Mouse (Mus musculus): ENCODE measurements around the gene Yif1a. TPM values are rescaled to one million over a fixed set of nuclear protein-coding genes. Genes with fewer than 3 reads are reported as not detected.
"Not testable (repeated sequence)": the region's sequence is repeated elsewhere in the genome, so short reads cannot be mapped to it uniquely, and the experiment has no call there.

The Yif1a gene
- polyA plus RNA-seq, 1 experiment: 82.3 TPM

DNA sequence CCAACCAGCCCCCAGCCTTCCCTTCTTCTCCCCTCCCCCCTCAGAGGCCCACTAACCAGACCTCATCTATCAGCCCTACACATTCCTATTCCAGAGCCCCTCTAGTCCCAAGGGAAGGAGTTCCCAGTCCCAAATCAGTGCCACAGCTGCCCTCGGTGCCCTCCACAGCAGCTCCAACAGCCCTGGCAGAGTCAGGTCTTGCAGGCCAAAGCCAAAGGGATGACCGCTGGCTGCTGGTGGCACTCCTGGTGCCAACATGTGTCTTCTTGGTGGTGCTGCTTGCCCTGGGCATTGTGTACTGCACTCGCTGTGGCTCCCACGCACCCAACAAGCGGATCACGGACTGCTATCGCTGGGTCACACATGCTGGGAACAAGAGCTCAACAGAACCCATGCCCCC lies 18.4 kb upstream of the Yif1a start:
- Histone ChIP-seq H3K4me1 (ENCODE audit: control insufficient read depth, insufficient read depth, insufficient read length, low read length) (peaks cover 8% of the 10 kb centered on the region), H3K27ac (replicated peaks; ENCODE audit: low read depth, low read length) (no peak overlapping the region), H3K4me3 (ENCODE audit: insufficient read depth, low read depth, low read length) (peak overlapping the region; percentile 57; the same call in 1 of the 2 replicates)

DNA sequence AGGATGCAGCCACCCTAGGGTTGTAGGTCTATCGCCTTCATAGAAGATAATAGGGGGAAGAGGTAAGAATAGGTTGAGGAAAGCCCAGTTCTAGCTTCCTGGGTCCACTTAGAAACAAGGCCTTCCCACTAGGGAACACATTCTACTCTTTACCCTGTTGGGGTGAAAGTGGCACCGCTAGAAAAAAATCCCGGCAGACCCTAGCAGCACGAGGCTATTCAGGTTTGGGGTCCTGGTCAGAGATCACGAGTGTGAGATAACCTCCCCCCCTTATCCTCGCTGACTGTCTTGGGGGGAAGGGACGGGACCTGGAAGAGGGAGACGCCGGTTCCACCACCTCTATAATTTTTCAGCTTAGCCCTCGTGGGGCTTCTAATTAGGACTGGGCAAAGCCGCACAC lies 17.3 kb upstream of the Yif1a start:
- peaks cover 8% of the 10 kb centered on the region for H3K4me1 ChIP-seq (ENCODE audit: control insufficient read depth, insufficient read depth, insufficient read length, low read length)
- peak overlapping the region; percentile 57; the same call in 1 of the 2 replicates for H3K4me3 ChIP-seq (ENCODE audit: insufficient read depth, low read depth, low read length)

DNA sequence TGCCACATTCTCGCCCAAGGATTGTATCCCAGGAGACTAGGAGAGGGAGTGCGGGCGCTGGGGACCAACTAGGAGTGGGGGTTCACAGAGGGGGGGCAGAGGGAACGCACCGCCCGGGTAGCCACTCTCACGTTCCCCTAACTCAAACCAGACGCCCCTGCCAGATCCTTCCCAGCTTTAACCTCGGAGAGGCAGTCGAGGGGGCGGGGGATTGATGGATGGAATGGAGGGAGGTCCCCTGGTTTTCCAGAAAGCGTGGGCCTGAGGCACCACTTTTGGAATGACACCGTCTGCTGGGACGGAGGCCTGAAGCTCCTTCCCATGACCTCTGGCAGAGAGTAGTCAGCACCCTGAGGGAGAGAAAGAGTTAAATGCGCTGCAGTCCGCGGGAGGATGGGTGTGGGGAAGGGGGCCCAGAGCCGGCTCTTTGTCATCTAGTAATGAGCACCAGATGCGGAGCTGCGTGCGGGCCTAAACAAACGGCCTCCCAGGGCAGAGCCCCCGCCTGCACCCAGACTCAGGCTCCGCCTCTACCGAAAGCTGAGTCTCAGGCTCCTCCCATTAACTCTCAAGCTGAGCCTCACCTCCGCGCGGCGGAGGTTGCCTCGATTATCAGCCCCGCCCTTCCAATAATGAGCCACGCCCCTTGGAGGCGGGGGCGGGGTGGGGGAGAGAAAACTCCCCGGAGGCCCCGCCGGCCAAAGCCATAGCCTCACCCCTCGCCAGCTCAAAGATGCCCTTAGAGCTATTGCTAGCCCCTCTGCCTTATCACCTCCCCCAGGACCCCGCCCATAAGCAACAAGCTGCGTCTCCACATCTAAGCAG lies 16.6 kb upstream of the Yif1a start:
- Histone ChIP-seq H3K27ac (replicated peaks; ENCODE audit: low read depth, low read length) (no peak overlapping the region; the same call in 1 of the 2 replicates), H3K4me1 (ENCODE audit: control insufficient read depth, insufficient read depth, insufficient read length, low read length) (peaks cover 8% of the 10 kb centered on the region), H3K4me3 (ENCODE audit: insufficient read depth, low read depth, low read length) (peak overlapping the region; percentile 57)

More for the DNA sequence above, 17.3 kb upstream of the Yif1a start:
- H3K27ac ChIP-seq (replicated peaks; ENCODE audit: low read depth, low read length): no peak overlapping the region

DNA sequence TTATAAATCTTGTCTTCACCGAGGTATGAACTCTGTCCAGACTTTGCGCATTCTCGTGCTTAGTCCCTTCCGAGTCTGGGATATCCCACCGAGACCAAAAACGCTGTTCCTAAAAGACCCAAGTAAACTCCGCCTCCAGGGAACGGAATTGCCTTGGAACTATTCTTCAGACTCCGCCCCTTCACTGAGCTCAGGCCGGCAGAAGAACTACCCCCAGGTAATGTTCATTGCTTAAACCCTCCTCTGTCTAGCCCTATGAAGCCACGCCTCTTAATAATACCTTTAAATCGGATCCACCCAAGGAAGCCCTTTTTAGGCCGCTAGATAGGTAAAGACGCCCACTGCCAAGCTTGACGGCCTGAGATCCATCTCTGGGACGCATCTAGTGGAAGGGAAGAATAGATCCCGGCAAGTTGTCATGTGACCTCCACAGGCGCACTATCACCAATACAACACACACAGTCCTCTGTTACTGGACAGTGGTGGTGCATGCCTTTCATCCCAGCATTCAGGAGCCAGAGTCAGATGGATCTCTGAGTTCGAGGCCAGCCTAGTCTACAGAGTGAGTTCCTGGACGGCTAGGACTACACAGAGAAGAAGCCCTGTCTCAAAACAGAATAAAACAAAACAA lies 15.8 kb upstream of the Yif1a start:
- no peak overlapping the region; the same call in 1 of the 2 replicates for H3K27ac ChIP-seq (replicated peaks; ENCODE audit: low read depth, low read length)
- H3K4me3 ChIP-seq (ENCODE audit: insufficient read depth, low read depth, low read length): peak overlapping the region; percentile 57

DNA sequence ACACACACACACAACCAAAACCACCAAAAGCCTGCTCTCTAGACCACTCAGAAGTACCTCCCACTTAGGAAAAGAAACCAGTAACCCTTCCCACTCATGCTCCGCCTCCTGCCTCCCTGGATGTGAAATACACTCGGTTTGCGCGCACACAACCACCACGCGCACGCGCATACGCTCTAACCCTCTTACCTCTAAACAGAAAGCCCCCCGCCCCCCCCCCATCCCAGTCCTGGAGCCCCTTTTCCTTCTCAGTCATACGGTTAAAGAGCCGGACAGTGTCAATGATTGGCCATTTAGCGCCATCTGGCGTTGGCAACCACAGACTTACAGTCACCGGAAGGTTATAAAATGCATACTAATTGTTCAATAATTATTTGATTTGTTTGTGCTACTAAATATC lies 15.3 kb upstream of the Yif1a start:
- H3K4me1 ChIP-seq (ENCODE audit: control insufficient read depth, insufficient read depth, insufficient read length, low read length): peaks cover 2% of the 10 kb centered on the region; the same call in 1 of the 2 replicates
- peak overlapping the region; percentile 57 for H3K4me3 ChIP-seq (ENCODE audit: insufficient read depth, low read depth, low read length)
- no peak overlapping the region for H3K27ac ChIP-seq (replicated peaks; ENCODE audit: low read depth, low read length)

More for the DNA sequence above, 15.8 kb upstream of the Yif1a start:
- H3K4me1 ChIP-seq (ENCODE audit: control insufficient read depth, insufficient read depth, insufficient read length, low read length): peaks cover 2% of the 10 kb centered on the region; the same call in 1 of the 2 replicates

DNA sequence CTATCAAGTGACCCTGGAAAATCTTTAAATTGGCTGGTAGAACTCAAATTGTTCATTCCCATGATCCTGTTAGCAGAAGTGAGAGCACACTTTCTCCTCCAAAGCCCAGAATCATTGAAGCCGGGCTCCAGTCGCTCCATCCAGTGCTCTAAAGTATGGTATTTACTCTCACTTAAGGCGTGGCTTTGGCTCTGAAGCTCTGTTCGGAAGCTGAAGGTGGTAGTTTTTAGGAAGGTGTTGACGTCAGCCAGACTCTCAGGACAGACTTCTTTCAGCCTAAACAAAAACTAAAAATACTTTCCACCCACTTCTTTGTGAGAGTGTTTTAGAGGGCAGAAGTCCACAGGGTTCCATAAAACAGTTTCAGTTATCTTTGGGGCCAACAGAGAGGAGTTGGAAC lies 14.8 kb upstream of the Yif1a start:
- no peak overlapping the region for H3K4me3 ChIP-seq (ENCODE audit: insufficient read depth, low read depth, low read length)
- H3K27ac ChIP-seq (replicated peaks; ENCODE audit: low read depth, low read length): no peak overlapping the region
- H3K4me1 ChIP-seq (ENCODE audit: control insufficient read depth, insufficient read depth, insufficient read length, low read length): peaks cover 2% of the 10 kb centered on the region; the same call in 1 of the 2 replicates

- H3K4me3 ChIP-seq (ENCODE audit: insufficient read depth, low read depth, low read length): no peak overlapping the region
- no peak overlapping the region for H3K27ac ChIP-seq (replicated peaks; ENCODE audit: low read depth, low read length)
- H3K4me1 ChIP-seq (ENCODE audit: control insufficient read depth, insufficient read depth, insufficient read length, low read length): no peaks in the 10 kb centered on the region
Measured at GRCm38 (mm10) chr19:5079279-5079678, 9.1 kb upstream of the Yif1a start.

GRCm38 (mm10) chr19:5082005-5082404 lies 6.3 kb upstream of the Yif1a start:
- Histone ChIP-seq H3K27ac (replicated peaks; ENCODE audit: low read depth, low read length) (no peak overlapping the region), H3K4me3 (ENCODE audit: insufficient read depth, low read depth, low read length) (no peak overlapping the region), H3K4me1 (ENCODE audit: control insufficient read depth, insufficient read depth, insufficient read length, low read length) (no peaks in the 10 kb centered on the region)

- H3K27ac ChIP-seq (replicated peaks; ENCODE audit: low read depth, low read length): no peak overlapping the region
- no peak overlapping the region for H3K4me3 ChIP-seq (ENCODE audit: insufficient read depth, low read depth, low read length)
- H3K4me1 ChIP-seq (ENCODE audit: control insufficient read depth, insufficient read depth, insufficient read length, low read length): peaks cover 5% of the 10 kb centered on the region; the same call in 1 of the 2 replicates
Measured at GRCm38 (mm10) chr19:5082596-5082995, 5.7 kb upstream of the Yif1a start.

GRCm38 (mm10) chr19:5083961-5084833 lies 4.1 kb upstream of the Yif1a start:
- H3K4me3 ChIP-seq (ENCODE audit: insufficient read depth, low read depth, low read length): 0 out of 2 replicates have a peak overlapping the region, but pooled peaks have one; percentile 56
- no peak overlapping the region for H3K27ac ChIP-seq (replicated peaks; ENCODE audit: low read depth, low read length)
- H3K4me1 ChIP-seq (ENCODE audit: control insufficient read depth, insufficient read depth, insufficient read length, low read length): peaks cover 6% of the 10 kb centered on the region; the same call in 1 of the 2 replicates

DNA sequence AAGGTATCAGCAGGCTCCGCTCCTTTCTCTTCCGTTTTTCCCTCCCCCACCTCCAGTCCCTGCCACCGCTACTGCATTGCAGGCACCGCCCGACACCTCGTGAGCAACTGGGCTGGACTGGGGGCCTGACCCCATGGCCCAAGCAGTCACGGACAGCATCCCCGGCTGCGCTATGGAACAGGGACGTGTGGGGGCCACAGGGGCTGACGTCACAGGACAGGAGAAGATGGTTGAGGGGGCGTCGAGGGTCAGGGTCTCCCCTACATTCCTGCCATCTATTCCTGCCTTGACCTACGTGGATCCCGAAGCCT lies 3.5 kb upstream of the Yif1a start:
- Histone ChIP-seq H3K4me3 (ENCODE audit: insufficient read depth, low read depth, low read length) (peak overlapping the region; percentile 56), H3K4me1 (ENCODE audit: control insufficient read depth, insufficient read depth, insufficient read length, low read length) (peaks cover 6% of the 10 kb centered on the region; the same call in 1 of the 2 replicates), H3K27ac (replicated peaks; ENCODE audit: low read depth, low read length) (no peak overlapping the region)

DNA sequence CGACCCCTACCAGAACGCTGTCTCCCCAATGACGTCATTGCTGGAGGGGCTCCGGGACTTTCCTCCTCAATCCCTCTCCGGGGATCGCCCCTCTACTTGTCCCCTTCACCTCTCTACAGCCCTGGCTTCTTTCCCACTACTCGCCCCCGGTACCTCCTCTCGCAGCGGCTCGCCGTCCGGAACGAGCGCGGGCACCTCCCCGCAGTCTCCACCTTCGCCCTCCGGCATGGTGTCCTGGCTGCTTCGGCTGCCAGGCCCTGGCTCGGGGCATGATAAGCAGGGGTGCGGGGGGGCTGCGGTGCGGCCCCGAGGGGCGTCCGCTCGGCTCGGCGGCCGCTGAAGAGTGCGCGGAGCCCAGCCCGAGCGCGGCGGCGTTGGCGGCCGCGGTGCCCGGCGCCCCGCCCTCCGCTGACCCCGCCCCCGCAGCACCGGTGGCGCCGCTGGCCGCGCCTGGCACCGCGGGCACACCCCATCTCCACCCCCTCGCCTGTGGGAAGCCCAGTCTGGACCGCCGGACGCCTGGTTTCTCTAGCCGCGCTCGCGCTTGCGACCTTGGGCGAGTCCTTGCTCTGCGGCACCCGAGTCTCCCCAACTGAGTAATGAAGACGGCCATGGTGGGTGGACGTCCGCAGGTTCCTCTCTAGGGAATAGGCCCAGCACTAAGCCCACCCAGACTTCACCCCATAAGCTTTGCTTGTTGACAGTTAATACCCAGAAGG lies 3.0 kb upstream of the Yif1a start, which contains the start of gene Tmem151a:
Gene Tmem151a, minus strand, starts transcription at position 387 of the 719 bp plus-strand sequence.
- H3K27ac ChIP-seq (replicated peaks; ENCODE audit: low read depth, low read length): no peak within 1 kb of the TSS
- peak within 1 kb of the TSS; percentile 56 for H3K4me3 ChIP-seq (ENCODE audit: insufficient read depth, low read depth, low read length)
- H3K4me1 ChIP-seq (ENCODE audit: control insufficient read depth, insufficient read depth, insufficient read length, low read length): peaks cover 6% of the 10 kb centered on the region; the same call in 1 of the 2 replicates

GRCm38 (mm10) chr19:5086533-5086932 lies 1.8 kb upstream of the Yif1a start:
- H3K4me3 ChIP-seq (ENCODE audit: insufficient read depth, low read depth, low read length); H3K27ac ChIP-seq (replicated peaks; ENCODE audit: low read depth, low read length); H3K4me1 ChIP-seq (ENCODE audit: control insufficient read depth, insufficient read depth, insufficient read length, low read length): not testable (repeated sequence)

GRCm38 (mm10) chr19:5089324-5089723 lies 986 bp downstream of the Yif1a start:
- Histone ChIP-seq H3K4me3 (ENCODE audit: insufficient read depth, low read depth, low read length) (peak overlapping the region; percentile 73; the same call in 1 of the 2 replicates), H3K4me1 (ENCODE audit: control insufficient read depth, insufficient read depth, insufficient read length, low read length) (peaks cover 6% of the 10 kb centered on the region; the same call in 1 of the 2 replicates), H3K27ac (replicated peaks; ENCODE audit: low read depth, low read length) (no peak overlapping the region)
